Mouse (Mus musculus): Measurements from ENCODE around the gene Gjd3. TPM values are rescaled to one million over a fixed set of nuclear protein-coding genes. Genes with fewer than 3 reads are reported as not detected.
"Not testable (repeated sequence)": the region's sequence is repeated elsewhere in the genome, so short reads cannot be mapped to it uniquely, and the experiment has no call there.

The Gjd3 gene
- polyA plus RNA-seq, 1 experiment from 2014 or later = 4.4 TPM

DNA sequence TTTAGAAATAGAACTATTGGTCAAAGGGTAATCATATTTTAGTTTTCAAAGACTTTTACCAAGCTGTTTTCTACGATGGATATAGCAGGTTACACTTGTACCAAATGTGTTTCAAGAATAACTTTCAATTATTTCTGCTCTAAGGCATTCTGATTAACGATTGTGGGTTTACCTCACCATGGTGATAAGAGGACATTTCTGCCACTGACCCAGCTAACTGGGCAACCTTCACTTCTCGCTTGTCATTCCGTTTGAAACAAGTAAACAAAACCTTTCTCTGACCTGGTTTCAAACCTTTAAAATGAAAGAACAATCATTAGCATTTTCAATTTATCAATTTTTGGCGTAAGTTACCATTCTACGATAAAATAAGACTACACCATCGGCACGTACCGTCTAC is 24.0 kb upstream of the Gjd3 start:
- ATAC-seq (replicated peaks; ENCODE audit: insufficient number of reproducible peaks, insufficient read depth, low FRiP score, low read depth) = no peak
- no peak overlapping the region for H3K27ac ChIP-seq
- H3K4me1 ChIP-seq (replicated peaks) = no peaks in the 10 kb centered on the region
- no peaks in the 10 kb centered on the region for H3K27me3 ChIP-seq
- WGBS = 92% methylated on average over 9 of the region's 9 CpGs
- H3K4me2 ChIP-seq = no peak overlapping the region
- no peaks in the 10 kb centered on the region for H3K9me3 ChIP-seq (replicated peaks)
- no peak overlapping the region for H3K9ac ChIP-seq
- H3K4me3 ChIP-seq = no peak overlapping the region
- peaks cover 92% of the 10 kb centered on the region for H3K36me3 ChIP-seq

DNA sequence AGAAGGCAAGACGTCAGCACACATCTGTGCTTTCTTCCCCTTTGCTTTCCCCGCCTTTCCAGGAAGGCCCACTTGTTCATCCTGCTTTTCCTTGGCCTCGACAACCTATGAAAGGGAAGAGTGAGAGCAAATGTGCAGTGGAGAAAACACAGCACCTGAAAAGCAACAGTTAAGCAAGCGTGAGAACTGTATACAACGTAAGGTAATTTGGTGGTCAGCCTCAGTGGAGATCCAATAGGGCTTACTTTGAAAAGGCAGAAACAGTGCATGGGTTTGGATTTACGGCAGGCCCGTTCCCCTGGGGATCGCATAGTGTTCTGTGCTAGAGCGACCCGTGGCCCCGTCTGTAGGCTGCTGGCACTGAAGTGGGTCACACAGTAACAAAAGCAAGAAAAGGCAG is 16.4 kb upstream of the Gjd3 start:
- no peak for ATAC-seq (replicated peaks; ENCODE audit: insufficient number of reproducible peaks, insufficient read depth, low FRiP score, low read depth)
- Histone ChIP-seq H3K9me3 (replicated peaks) (no peaks in the 10 kb centered on the region), H3K36me3 (peaks cover 92% of the 10 kb centered on the region), H3K27me3 (no peaks in the 10 kb centered on the region), H3K4me2 (no peak overlapping the region), H3K27ac (no peak overlapping the region), H3K4me1 (replicated peaks) (no peaks in the 10 kb centered on the region), H3K9ac (no peak overlapping the region), H3K4me3 (no peak overlapping the region)
- 92% methylated on average over 11 of the region's 11 CpGs for WGBS

DNA sequence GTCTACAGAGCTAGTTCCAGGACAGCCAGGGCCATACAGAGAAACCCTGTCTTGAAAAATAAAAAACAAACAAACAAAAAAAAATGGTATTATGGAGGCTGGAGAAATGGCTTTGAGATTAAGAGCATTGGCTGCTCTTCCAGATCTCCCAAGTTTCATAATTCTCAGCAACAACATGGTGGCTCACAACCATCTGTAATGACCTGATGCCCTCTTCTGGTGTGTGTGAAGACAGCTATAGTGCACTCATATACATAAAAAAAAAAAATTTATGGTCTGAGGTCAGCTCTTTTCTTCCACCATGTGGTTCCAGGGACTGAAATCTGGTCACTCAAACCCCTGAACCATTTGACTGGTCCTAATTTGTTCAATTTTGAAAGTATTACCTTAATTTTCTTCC is 16.0 kb upstream of the Gjd3 start:
- H3K36me3 ChIP-seq = peaks cover 92% of the 10 kb centered on the region
- H3K4me2 ChIP-seq = no peak overlapping the region
- ATAC-seq (replicated peaks; ENCODE audit: insufficient number of reproducible peaks, insufficient read depth, low FRiP score, low read depth) = no peak

DNA sequence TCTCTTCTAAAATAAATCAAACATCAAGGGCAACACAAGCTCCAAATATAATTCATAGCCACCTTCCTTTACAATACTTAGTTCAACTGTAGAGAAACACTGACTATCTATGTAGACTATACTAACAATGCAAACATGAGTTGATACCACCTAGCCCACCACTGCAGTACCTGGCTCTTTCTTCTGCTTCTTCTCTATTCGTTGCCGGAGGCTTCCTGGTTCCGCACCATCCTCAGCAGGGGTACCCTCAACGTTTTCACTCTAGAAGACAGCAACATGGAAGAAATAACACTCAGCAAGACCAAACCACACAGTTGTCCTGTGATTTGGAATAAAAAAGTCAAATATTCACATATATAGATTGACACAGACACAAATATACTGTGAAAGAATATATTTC is 14.8 kb upstream of the Gjd3 start:
- Histone ChIP-seq H3K4me1 (replicated peaks) (no peaks in the 10 kb centered on the region), H3K27ac (no peak overlapping the region), H3K4me3 (no peak overlapping the region), H3K36me3 (peaks cover 92% of the 10 kb centered on the region), H3K27me3 (no peaks in the 10 kb centered on the region), H3K9ac (no peak overlapping the region), H3K9me3 (replicated peaks) (no peaks in the 10 kb centered on the region), H3K4me2 (no peak overlapping the region)
- WGBS = 96% methylated on average over 4 of the region's 4 CpGs
- ATAC-seq (replicated peaks; ENCODE audit: insufficient number of reproducible peaks, insufficient read depth, low FRiP score, low read depth) = no peak

More for the DNA sequence above, 16.0 kb upstream of the Gjd3 start:
- H3K9me3 ChIP-seq (replicated peaks) = no peaks in the 10 kb centered on the region
- H3K4me3 ChIP-seq = no peak overlapping the region
- no peaks in the 10 kb centered on the region for H3K4me1 ChIP-seq (replicated peaks)
- no peak overlapping the region for H3K9ac ChIP-seq
- no peaks in the 10 kb centered on the region for H3K27me3 ChIP-seq
- H3K27ac ChIP-seq = no peak overlapping the region

GRCm38 (mm10) chr11:98995987-98996386 is 13.2 kb upstream of the Gjd3 start:
- Histone ChIP-seq H3K4me1 (replicated peaks) (no peaks in the 10 kb centered on the region), H3K36me3 (peaks cover 91% of the 10 kb centered on the region), H3K9ac (no peak overlapping the region), H3K4me2 (no peak overlapping the region), H3K27ac (no peak overlapping the region), H3K27me3 (no peaks in the 10 kb centered on the region), H3K4me3 (no peak overlapping the region), H3K9me3 (replicated peaks) (no peaks in the 10 kb centered on the region)
- WGBS = 86% methylated on average over 7 of the region's 7 CpGs
- ATAC-seq (replicated peaks; ENCODE audit: insufficient number of reproducible peaks, insufficient read depth, low FRiP score, low read depth) = no peak

DNA sequence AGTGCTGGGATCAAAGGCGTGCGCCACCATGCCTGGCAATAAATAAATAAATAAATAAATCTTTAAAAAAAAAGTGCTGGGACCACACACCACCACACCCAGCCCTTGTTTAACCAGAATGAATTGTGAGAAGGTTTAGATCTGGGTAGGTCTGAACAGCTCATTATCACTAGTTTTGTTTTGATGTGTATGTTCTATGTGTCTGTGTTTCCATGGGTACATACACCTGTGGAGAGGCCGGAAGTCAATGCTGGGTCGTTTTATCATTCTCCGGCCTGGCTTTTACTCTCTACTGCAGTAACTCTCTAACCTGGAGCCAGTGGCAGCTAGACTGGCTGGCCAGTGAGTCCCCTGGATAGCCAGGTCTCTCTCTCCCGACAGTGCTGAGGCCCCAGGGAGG is 8.1 kb upstream of the Gjd3 start:
- no peak overlapping the region for H3K27ac ChIP-seq
- H3K27me3 ChIP-seq = no peaks in the 10 kb centered on the region
- H3K4me1 ChIP-seq (replicated peaks) = peaks cover 4% of the 10 kb centered on the region; the same call in 1 of the 2 replicates
- H3K9me3 ChIP-seq (replicated peaks) = no peaks in the 10 kb centered on the region
- no peak for ATAC-seq (replicated peaks; ENCODE audit: insufficient number of reproducible peaks, insufficient read depth, low FRiP score, low read depth)
- WGBS = 77% methylated on average over 6 of the region's 6 CpGs
- H3K36me3 ChIP-seq = peaks cover 56% of the 10 kb centered on the region
- H3K4me2 ChIP-seq = no peak overlapping the region
- H3K9ac ChIP-seq = no peak overlapping the region
- H3K4me3 ChIP-seq = no peak overlapping the region

GRCm38 (mm10) chr11:98988260-98988659 is 5.4 kb upstream of the Gjd3 start:
- not testable (repeated sequence) for H3K27ac ChIP-seq; H3K9me3 ChIP-seq (replicated peaks); ATAC-seq (replicated peaks; ENCODE audit: insufficient number of reproducible peaks, insufficient read depth, low FRiP score, low read depth); H3K4me3 ChIP-seq; H3K27me3 ChIP-seq; H3K4me2 ChIP-seq; H3K9ac ChIP-seq
- WGBS = 95% methylated on average over 6 of the region's 6 CpGs
- H3K36me3 ChIP-seq = peaks cover 30% of the 10 kb centered on the region
- H3K4me1 ChIP-seq (replicated peaks) = peaks cover 17% of the 10 kb centered on the region

DNA sequence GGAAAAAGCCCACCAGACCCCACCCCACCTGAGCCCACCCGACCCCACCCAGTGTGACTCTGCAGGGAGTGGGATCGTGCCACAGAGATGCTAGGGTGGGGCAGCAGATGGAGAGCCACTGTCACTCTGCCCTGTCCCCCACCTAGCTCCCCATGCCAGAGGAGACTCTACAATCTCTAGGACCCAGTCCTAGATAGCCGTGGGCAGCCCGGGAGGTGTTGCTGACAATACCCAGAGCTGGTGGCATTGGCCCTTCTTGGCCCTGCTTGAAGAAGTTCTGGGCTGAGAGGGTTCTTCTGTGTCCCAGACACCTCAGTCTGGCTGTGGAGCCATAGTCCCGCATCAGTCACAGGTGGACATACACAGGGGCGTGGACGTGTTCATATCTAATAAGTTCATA is 2.7 kb upstream of the Gjd3 start:
- 57% methylated on average over 7 of the region's 7 CpGs for WGBS
- Histone ChIP-seq H3K9ac (no peak overlapping the region), H3K4me2 (peak overlapping the region; percentile 1; the same call in 1 of the 2 replicates), H3K36me3 (peaks cover 6% of the 10 kb centered on the region; the same call in 1 of the 2 replicates), H3K4me1 (replicated peaks) (peaks cover 39% of the 10 kb centered on the region), H3K9me3 (replicated peaks) (no peaks in the 10 kb centered on the region), H3K4me3 (no peak overlapping the region), H3K27ac (peak overlapping the region; percentile 60), H3K27me3 (peaks cover 8% of the 10 kb centered on the region)
- ATAC-seq (replicated peaks; ENCODE audit: insufficient number of reproducible peaks, insufficient read depth, low FRiP score, low read depth) = peak; percentile 66

DNA sequence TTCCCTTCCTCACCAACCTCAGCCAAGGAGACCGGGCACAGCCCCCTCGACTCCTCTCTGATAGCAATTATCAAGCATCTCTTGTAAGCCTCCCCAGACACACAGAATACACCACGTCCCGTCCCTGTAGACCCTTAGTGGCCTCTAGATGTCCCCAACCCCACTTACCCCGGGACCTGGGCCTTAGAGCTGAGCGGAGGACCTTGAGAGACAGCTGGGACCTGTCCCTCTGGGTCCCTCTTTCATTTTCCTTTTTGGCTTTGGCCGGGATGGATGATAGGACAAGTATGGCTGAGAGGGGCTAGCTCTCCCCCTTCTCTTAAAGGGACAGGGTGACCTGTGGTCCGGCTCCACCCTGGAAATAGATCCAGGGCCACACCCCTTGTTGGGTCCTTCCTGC is 735 bp upstream of the Gjd3 start:
- H3K27me3 ChIP-seq = peaks cover 13% of the 10 kb centered on the region
- no peak overlapping the region for H3K27ac ChIP-seq
- peak overlapping the region; percentile 66 for H3K4me3 ChIP-seq
- peak overlapping the region; percentile 18 for H3K9ac ChIP-seq
- 34% methylated on average over 8 of the region's 8 CpGs for WGBS
- H3K4me2 ChIP-seq = peak overlapping the region; percentile 100
- peaks cover 39% of the 10 kb centered on the region for H3K4me1 ChIP-seq (replicated peaks)
- 0 out of 2 replicates have a peak, but pooled peaks cover under 1% of the 10 kb centered on the region for H3K36me3 ChIP-seq
- H3K9me3 ChIP-seq (replicated peaks) = no peaks in the 10 kb centered on the region
- ATAC-seq (replicated peaks; ENCODE audit: insufficient number of reproducible peaks, insufficient read depth, low FRiP score, low read depth) = no peak

- peak overlapping the region; percentile 48; the same call in 1 of the 2 replicates for H3K27ac ChIP-seq
- no peaks in the 10 kb centered on the region for H3K9me3 ChIP-seq (replicated peaks)
- H3K4me2 ChIP-seq = peak overlapping the region; percentile 100
- ATAC-seq (replicated peaks; ENCODE audit: insufficient number of reproducible peaks, insufficient read depth, low FRiP score, low read depth) = peak; percentile 60; the same call in 1 of the 2 replicates
- peak overlapping the region; percentile 66 for H3K4me3 ChIP-seq
- peaks cover 39% of the 10 kb centered on the region for H3K4me1 ChIP-seq (replicated peaks)
- H3K27me3 ChIP-seq = peaks cover 13% of the 10 kb centered on the region
- peak overlapping the region; percentile 71 for H3K9ac ChIP-seq
- 0% methylated on average over 78 of the region's 94 CpGs for WGBS
- no peaks in the 10 kb centered on the region for H3K36me3 ChIP-seq
These were observed 631 bp downstream of the Gjd3 start for GRCm38 (mm10) chr11:98981997-98982772.

GRCm38 (mm10) chr11:98981289-98981996 is 1.4 kb downstream of the Gjd3 start:
- no peak overlapping the region for H3K27ac ChIP-seq
- peaks cover 39% of the 10 kb centered on the region for H3K4me1 ChIP-seq (replicated peaks)
- H3K9me3 ChIP-seq (replicated peaks) = no peaks in the 10 kb centered on the region
- WGBS = 37% methylated on average over 20 of the region's 20 CpGs
- no peak for ATAC-seq (replicated peaks; ENCODE audit: insufficient number of reproducible peaks, insufficient read depth, low FRiP score, low read depth)
- H3K27me3 ChIP-seq = peaks cover 13% of the 10 kb centered on the region
- peak overlapping the region; percentile 66 for H3K4me3 ChIP-seq
- no peaks in the 10 kb centered on the region for H3K36me3 ChIP-seq
- H3K9ac ChIP-seq = peak overlapping the region; percentile 71
- peak overlapping the region; percentile 100 for H3K4me2 ChIP-seq

Measured in heart, embryonic 15.5 days (tissue).